Mouse (Mus musculus) CH12.LX (cell line): ENCODE measurements at regions not wholly inside any gene's neighbourhood (a gene's known extent, or its start where the extent isn't known, plus 50 kb on each side); places are given as distances from the start of the nearest gene placed in this dataset.

Experiments used
- DNase-seq: peaks from one replicate; pipeline ENCODE4 v3.0.0-alpha.2; 2013; ENCODE audit errors: extremely low read depth
- H3K27ac ChIP-seq: 2 replicates; pipeline ENCODE4 v1.5.1; 2012; ENCODE audit warnings: low read depth, mild to moderate bottlenecking, control low read depth, moderate library complexity; ENCODE audit not compliant: insufficient read depth
- H3K27me3 ChIP-seq: replicated peaks from 2 replicates; pipeline ENCODE3; 2012; ENCODE audit warnings: inconsistent platforms
- H3K36me3 ChIP-seq, 2 experiments: replicated peaks in 1 of 2; 2 replicates each; pipeline versions ENCODE3 to v1.6.1; 2012; ENCODE audit warnings: inconsistent platforms in 1 of 2, low read length in 1 of 2, mild to moderate bottlenecking in 1 of 2, mixed read lengths in 1 of 2, moderate library complexity in 1 of 2; ENCODE audit not compliant: control insufficient read depth in 1 of 2, insufficient read depth in 1 of 2
- H3K4me1 ChIP-seq, 2 experiments: 2 replicates each; pipeline ENCODE4 v1.6.1; 2012; ENCODE audit warnings: inconsistent platforms in 1 of 2, moderate library complexity in 1 of 2; ENCODE audit not compliant: insufficient read depth in 2 of 2, control insufficient read depth in 1 of 2
- H3K4me2 ChIP-seq: 2 replicates; pipeline ENCODE4 v1.6.1; 2012; ENCODE audit warnings: low read depth, mild to moderate bottlenecking, control low read depth; ENCODE audit not compliant: poor library complexity, insufficient read depth, severe bottlenecking
- H3K4me3 ChIP-seq, 3 experiments: fragments of 150-350 bp in 1 of 3; sonication (generic) in 1 of 3; replicated peaks in 1 of 3; 2 replicates each; pipeline versions ENCODE3 to v1.5.1; 2011 to 2012; ENCODE audit warnings: low read depth in 2 of 3, low read length in 2 of 3, mild to moderate bottlenecking in 2 of 3, moderate library complexity in 2 of 3, control low read depth in 1 of 3, improper control_type of control experiment in 1 of 3, inconsistent platforms in 1 of 3, mixed read lengths in 1 of 3; ENCODE audit not compliant: poor library complexity in 1 of 3
- H3K79me2 ChIP-seq: replicated peaks from 2 replicates; pipeline ENCODE4 v1.6.1; 2012; ENCODE audit warnings: mild to moderate bottlenecking, moderate library complexity; ENCODE audit not compliant: control insufficient read depth, poor library complexity, insufficient read depth, severe bottlenecking; ENCODE audit errors: extremely low read depth
- H3K9ac ChIP-seq: 2 replicates; pipeline ENCODE4 v1.6.1; 2012; ENCODE audit warnings: low read depth, mild to moderate bottlenecking, control low read depth, moderate library complexity; ENCODE audit not compliant: insufficient read depth
- H3K9me3 ChIP-seq: replicated peaks from 2 replicates; pipeline ENCODE3; 2012; ENCODE audit warnings: low read length, inconsistent platforms, mixed read lengths
- BHLHE40 ChIP-seq: IDR thresholded peaks from 2 replicates; pipeline ENCODE4 v1.6.1; 2011; ENCODE audit warnings: mild to moderate bottlenecking, low read depth, low read length, improper control_type of control experiment
- CHD1 ChIP-seq: IDR thresholded peaks from 2 replicates; pipeline ENCODE4 v1.6.1; 2012; ENCODE audit warnings: low read depth, low read length, improper control_type of control experiment, inconsistent platforms
- EP300 ChIP-seq: IDR thresholded peaks from 2 replicates; pipeline ENCODE4 v1.6.1; 2011; ENCODE audit warnings: low read length, improper control_type of control experiment
- HCFC1 ChIP-seq: IDR thresholded peaks from 2 replicates; pipeline ENCODE4 v1.6.1; 2012; ENCODE audit warnings: low read depth, mild to moderate bottlenecking, inconsistent platforms, low read length, improper control_type of control experiment
- IRF4 ChIP-seq: IDR thresholded peaks from 2 replicates; pipeline ENCODE4 v1.6.1; 2014; ENCODE audit warnings: low read depth, mild to moderate bottlenecking, inconsistent platforms, low read length, improper control_type of control experiment
- KAT2A ChIP-seq: IDR thresholded peaks from 2 replicates; pipeline ENCODE4 v1.6.1; 2012; ENCODE audit warnings: low read length, improper control_type of control experiment, inconsistent platforms; ENCODE audit not compliant: insufficient replicate concordance
- MAX ChIP-seq: IDR thresholded peaks from 2 replicates; pipeline ENCODE4 v1.6.1; 2011; ENCODE audit warnings: low read length, improper control_type of control experiment
- MEF2A ChIP-seq: IDR thresholded peaks from 2 replicates; pipeline ENCODE4 v1.6.1; 2014; ENCODE audit warnings: low read depth, mild to moderate bottlenecking, inconsistent platforms, low read length, improper control_type of control experiment, borderline replicate concordance
- MXI1 ChIP-seq: IDR thresholded peaks from 2 replicates; pipeline ENCODE4 v1.6.1; 2011; ENCODE audit warnings: mild to moderate bottlenecking, low read depth, low read length, improper control_type of control experiment
- POLR2A ChIP-seq: IDR thresholded peaks from 2 replicates; pipeline ENCODE4 v1.6.1; 2011; ENCODE audit warnings: low read depth, mild to moderate bottlenecking, improper control_type of control experiment, low read length
- POLR2AphosphoS2 ChIP-seq: IDR thresholded peaks from 2 replicates; pipeline ENCODE4 v1.6.1; 2011; ENCODE audit warnings: low read depth, low read length, improper control_type of control experiment
- RAD21 ChIP-seq: IDR thresholded peaks from 2 replicates; pipeline ENCODE4 v1.6.1; 2011; ENCODE audit warnings: low read depth, mild to moderate bottlenecking, low read length, improper control_type of control experiment, moderate library complexity
- TCF12 ChIP-seq: IDR thresholded peaks from 2 replicates; pipeline ENCODE4 v1.6.1; 2014; ENCODE audit warnings: low read depth, mild to moderate bottlenecking, inconsistent platforms, low read length, improper control_type of control experiment
- USF2 ChIP-seq: conservative IDR thresholded peaks from 2 replicates; pipeline ENCODE4 v1.6.1; 2011; ENCODE audit warnings: low read depth, low read length, improper control_type of control experiment
- ZKSCAN1 ChIP-seq: IDR thresholded peaks from 2 replicates; pipeline ENCODE4 v1.6.1; 2012; ENCODE audit warnings: low read depth, inconsistent platforms, low read length, improper control_type of control experiment, borderline replicate concordance
- ZMIZ1 ChIP-seq: IDR thresholded peaks from 2 replicates; pipeline ENCODE4 v1.6.1; 2012; ENCODE audit warnings: low read depth, mild to moderate bottlenecking, inconsistent platforms, low read length, improper control_type of control experiment
- dilution Hi-C: fragments of 300-500 bp; cut with MboI; formaldehyde crosslinking; loops from 2 replicates; pipeline ENCODE4 v1.14.3; 2020; ENCODE audit warnings: low sequenced_read_pairs; ENCODE audit not compliant: extremely low pct_unique_long_range_greater_than_20kb, extremely low pct_ligation_motif_present
- in situ Hi-C: fragments of 300-500 bp; cut with MboI; formaldehyde crosslinking; loops from 3 replicates; pipeline ENCODE4 v1.14.3; 2019; ENCODE audit warnings: low sequenced_read_pairs, low pct_ligation_motif_present, low pct_unique_long_range_greater_than_20kb, mixed read lengths

- Histone ChIP-seq H3K27ac (no peak overlapping the region), H3K79me2 (no peaks in the 10 kb centered on the region), H3K4me3 (no peak overlapping the region), H3K9me3 (no peaks in the 10 kb centered on the region), H3K36me3 (no peaks in the 10 kb centered on the region), H3K4me2 (no peak overlapping the region), H3K27me3 (no peaks in the 10 kb centered on the region), H3K4me1 (no peaks in the 10 kb centered on the region; a peak in 1 of 4 replicates), H3K9ac (no peak overlapping the region)
- TF ChIP-seq HCFC1, result no peak
- no peak for TF ChIP-seq KAT2A
- no peak for TF ChIP-seq MEF2A
- no peak for TF ChIP-seq EP300
- TF ChIP-seq POLR2AphosphoS2, result no peak
- no peak for TF ChIP-seq MXI1
- no peak for TF ChIP-seq ZKSCAN1
- TF ChIP-seq IRF4, result no peak
- TF ChIP-seq MAX, result no peak
- no peak for TF ChIP-seq ZMIZ1
- TF ChIP-seq POLR2A, result no peak
- TF ChIP-seq TCF12, result no peak
- no peak for DNase-seq
- dilution Hi-C loops (no loop called here), in situ Hi-C loops (no loop called here)
Observed at GRCm38 (mm10) chr10:97248522-97248921, 230.9 kb upstream of the Dcn start.

- Histone ChIP-seq H3K9ac (no peak overlapping the region), H3K9me3 (no peaks in the 10 kb centered on the region), H3K27ac (no peak overlapping the region), H3K4me2 (no peak overlapping the region), H3K36me3 (no peaks in the 10 kb centered on the region), H3K4me3 (no peak overlapping the region), H3K4me1 (no peaks in the 10 kb centered on the region; a peak in 1 of 4 replicates), H3K79me2 (no peaks in the 10 kb centered on the region), H3K27me3 (no peaks in the 10 kb centered on the region)
- in situ Hi-C loops (no loop called here), dilution Hi-C loops (no loop called here)
- no peak for DNase-seq
- TF ChIP-seq USF2 (no peak), EP300 (no peak), TCF12 (no peak), HCFC1 (no peak), RAD21 (no peak), BHLHE40 (no peak)
Observed at GRCm38 (mm10) chr10:97249760-97250159, 229.6 kb upstream of the Dcn start.

- no peak overlapping the region for H3K9ac ChIP-seq
- no peaks in the 10 kb centered on the region for H3K36me3 ChIP-seq
- dilution Hi-C loops (no loop called here), in situ Hi-C loops (no loop called here)
- DNase-seq, result no peak
- H3K27ac ChIP-seq, result no peak overlapping the region
- H3K4me1 ChIP-seq, result no peaks in the 10 kb centered on the region; a peak in 1 of 4 replicates
- H3K79me2 ChIP-seq, result no peaks in the 10 kb centered on the region
- no peak overlapping the region for H3K4me2 ChIP-seq
- H3K27me3 ChIP-seq, result no peaks in the 10 kb centered on the region
- H3K4me3 ChIP-seq, result no peak overlapping the region
- no peaks in the 10 kb centered on the region for H3K9me3 ChIP-seq
- no peak for TF ChIP-seq MEF2A
- TF ChIP-seq CHD1, result no peak
Observed at GRCm38 (mm10) chr10:97250167-97250566, 229.2 kb upstream of the Dcn start.
